Mouse (Mus musculus) embryonic facial prominence, embryonic 13.5 days (tissue): ENCODE measurements around the gene Apol7a. TPM values are rescaled to one million over a fixed set of nuclear protein-coding genes. Genes with fewer than 3 reads are reported as not detected.
"Not testable (repeated sequence)": the region's sequence is repeated elsewhere in the genome, so short reads cannot be mapped to it uniquely, and the experiment has no call there.

Experiments used
- ATAC-seq: fragments of 200-750 bp; cut with Nextera tagmentation; 2 replicates; pipeline ENCODE4 v1.8.0; 2017; ENCODE audit warnings: low read depth; ENCODE audit not compliant: insufficient number of reproducible peaks, insufficient read depth, low FRiP score, low TSS enrichment
- H3K27ac ChIP-seq: fragments of 300-500 bp; sonication (generic); 2 replicates; pipeline ENCODE4 v1.5.1; 2015; ENCODE audit warnings: moderate library complexity, mild to moderate bottlenecking, inconsistent platforms
- H3K27me3 ChIP-seq: fragments of 300-500 bp; sonication (generic); 2 replicates; pipeline ENCODE4 v1.6.1; 2015; ENCODE audit warnings: mild to moderate bottlenecking, inconsistent platforms
- H3K36me3 ChIP-seq: fragments of 300-500 bp; sonication (generic); 2 replicates; pipeline ENCODE4 v1.6.1; 2015; ENCODE audit warnings: mild to moderate bottlenecking, inconsistent platforms
- H3K4me1 ChIP-seq: fragments of 300-500 bp; sonication (generic); 2 replicates; pipeline ENCODE4 v1.6.1; 2015; ENCODE audit warnings: inconsistent platforms
- H3K4me2 ChIP-seq: fragments of 300-500 bp; sonication (generic); 2 replicates; pipeline ENCODE4 v1.6.1; 2015; ENCODE audit warnings: moderate library complexity, mild to moderate bottlenecking, inconsistent platforms
- H3K4me3 ChIP-seq: fragments of 300-500 bp; sonication (generic); 2 replicates; pipeline ENCODE4 v1.5.1; 2015; ENCODE audit warnings: mild to moderate bottlenecking, inconsistent platforms
- H3K9ac ChIP-seq: fragments of 300-500 bp; sonication (generic); 2 replicates; pipeline ENCODE4 v1.6.1; 2015; ENCODE audit warnings: mild to moderate bottlenecking, inconsistent platforms
- H3K9me3 ChIP-seq: fragments of 300-500 bp; sonication (generic); 2 replicates; pipeline ENCODE4 v1.6.1; 2016; ENCODE audit warnings: inconsistent platforms
- WGBS: fragments of 180-500 bp; shearing (Covaris S2); methylation state at CpG from one replicate; pipeline ENCODE4 v1.1.7; 2015; ENCODE audit warnings: mixed read lengths; 5-methylcytosine and 5-hydroxymethylcytosine counted together
- polyA plus RNA-seq: library from polyadenylated mRNA; unstranded; fragments of >200 nt; fragmentation: Nextera tagmentation; extraction: Ambion mirVana; gene quantifications from 2 replicates; pipeline ENCODE4 v1.2.1, GENCODE M21; 2015

Apol7a gene
- polyA plus RNA-seq, 1 experiment from 2014 or later: not detected

DNA sequence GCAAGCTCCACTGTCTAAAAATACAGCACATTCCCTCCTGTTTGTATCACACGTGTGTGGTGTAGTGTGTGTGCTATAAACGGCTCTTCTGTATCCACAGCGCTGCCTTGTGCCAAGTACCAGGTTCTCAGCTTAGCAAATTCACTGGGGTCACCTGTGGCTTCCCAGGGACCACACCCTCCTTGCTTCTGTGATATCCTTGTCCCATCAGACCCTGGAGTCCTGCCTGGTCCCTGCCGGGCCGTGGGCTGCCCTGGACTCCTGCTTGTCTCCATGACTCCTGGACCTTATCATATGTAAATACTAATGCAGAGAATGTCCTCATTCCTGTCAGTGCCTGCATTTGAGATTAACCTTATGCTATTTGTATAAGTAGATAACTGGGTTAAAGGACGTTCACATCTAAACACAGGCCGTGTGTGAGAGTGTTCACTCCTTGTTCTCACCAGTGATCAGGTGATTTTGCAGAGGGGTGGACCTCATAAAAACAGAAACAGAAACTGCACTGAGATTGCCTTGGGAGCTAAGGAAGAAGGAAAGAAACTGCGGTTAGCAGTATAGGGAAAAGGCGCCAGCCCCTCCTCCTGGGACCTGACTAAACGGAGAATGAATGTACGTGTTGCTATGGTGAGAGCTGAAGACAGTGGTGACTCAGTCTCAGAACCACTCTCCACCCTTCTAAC lies 1.3 kb downstream of the Apol7a start:
- H3K36me3 ChIP-seq, H3K27me3 ChIP-seq, H3K27ac ChIP-seq, ATAC-seq, H3K4me3 ChIP-seq, H3K4me1 ChIP-seq, H3K4me2 ChIP-seq, H3K9me3 ChIP-seq, H3K9ac ChIP-seq: not testable (repeated sequence)
- 78% methylated on average over 11 of the region's 11 CpGs for WGBS

- H3K9me3 ChIP-seq, H3K9ac ChIP-seq, H3K4me3 ChIP-seq, H3K4me1 ChIP-seq, ATAC-seq, H3K27me3 ChIP-seq, H3K27ac ChIP-seq, H3K36me3 ChIP-seq, H3K4me2 ChIP-seq: not testable (repeated sequence)
- WGBS: 49% methylated on average over 3 of the region's 3 CpGs
These were observed 5.1 kb downstream of the Apol7a start for GRCm38 (mm10) chr15:77393832-77394231.

DNA sequence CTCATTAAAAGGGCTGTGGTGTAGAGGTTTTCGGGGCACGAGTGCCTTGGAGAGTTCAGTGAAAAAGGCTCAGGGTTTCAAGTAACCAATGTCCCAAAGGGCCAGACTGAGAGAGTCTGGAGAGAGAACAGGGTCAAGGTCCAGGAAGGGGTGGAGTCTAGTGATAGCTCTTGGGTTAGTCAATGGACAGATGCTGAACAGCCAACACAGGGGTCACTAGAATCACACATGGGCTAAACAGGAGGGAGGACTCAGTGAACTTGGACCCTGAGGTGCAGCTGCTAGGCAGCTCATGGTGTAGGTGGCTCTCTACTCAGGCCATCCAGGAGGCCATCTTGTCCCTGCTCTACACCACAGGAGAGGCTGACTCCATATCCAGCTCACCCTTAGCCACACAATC lies 11.4 kb downstream of the Apol7a start:
- no peak overlapping the region for H3K4me2 ChIP-seq
- no peak for ATAC-seq
- no peaks in the 10 kb centered on the region for H3K27me3 ChIP-seq
- WGBS: 78% methylated on average over 2 of the region's 2 CpGs
- no peak overlapping the region for H3K27ac ChIP-seq
- no peaks in the 10 kb centered on the region for H3K9me3 ChIP-seq
- no peaks in the 10 kb centered on the region for H3K36me3 ChIP-seq
- H3K9ac ChIP-seq: no peak overlapping the region
- H3K4me3 ChIP-seq: no peak overlapping the region
- H3K4me1 ChIP-seq: no peaks in the 10 kb centered on the region

DNA sequence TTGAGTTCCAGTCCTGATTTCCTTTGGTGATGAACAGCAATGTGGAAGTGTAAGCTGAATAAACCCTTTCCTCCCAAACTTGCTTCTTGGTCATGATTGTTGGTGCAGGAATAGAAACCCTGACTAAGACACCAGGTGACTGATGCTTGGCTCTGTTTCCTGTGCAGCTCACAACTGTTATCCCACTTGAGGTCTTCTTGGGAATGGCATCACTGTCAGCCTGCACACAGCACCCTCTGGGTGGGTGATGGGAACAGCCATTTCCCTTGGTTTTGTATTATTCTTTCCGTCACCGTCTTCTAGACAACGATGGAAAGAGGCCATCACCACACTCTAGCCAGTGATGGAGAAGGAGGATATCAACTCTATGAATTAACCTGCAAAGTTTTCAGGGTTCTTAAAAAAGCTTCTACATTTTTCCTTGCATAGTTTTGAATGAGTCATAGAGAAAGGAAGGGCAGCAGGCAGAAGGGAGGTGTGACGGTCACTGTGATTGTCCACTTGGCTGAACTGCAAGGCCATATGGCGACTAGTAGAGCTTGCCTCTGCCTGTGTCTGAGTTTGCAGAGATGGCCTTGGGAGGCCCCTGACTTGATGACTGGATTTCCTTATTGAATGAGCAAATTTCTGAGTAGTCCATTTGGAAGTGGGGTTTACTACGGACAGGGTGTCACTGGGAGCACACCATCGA lies 14.4 kb downstream of the Apol7a start:
- Histone ChIP-seq H3K9me3 (no peaks in the 10 kb centered on the region), H3K4me1 (no peaks in the 10 kb centered on the region), H3K27ac (no peak overlapping the region), H3K27me3 (no peaks in the 10 kb centered on the region), H3K4me2 (no peak overlapping the region), H3K9ac (no peak overlapping the region), H3K4me3 (no peak overlapping the region), H3K36me3 (no peaks in the 10 kb centered on the region)
- ATAC-seq: no peak
- WGBS: 89% methylated on average over 7 of the region's 7 CpGs

DNA sequence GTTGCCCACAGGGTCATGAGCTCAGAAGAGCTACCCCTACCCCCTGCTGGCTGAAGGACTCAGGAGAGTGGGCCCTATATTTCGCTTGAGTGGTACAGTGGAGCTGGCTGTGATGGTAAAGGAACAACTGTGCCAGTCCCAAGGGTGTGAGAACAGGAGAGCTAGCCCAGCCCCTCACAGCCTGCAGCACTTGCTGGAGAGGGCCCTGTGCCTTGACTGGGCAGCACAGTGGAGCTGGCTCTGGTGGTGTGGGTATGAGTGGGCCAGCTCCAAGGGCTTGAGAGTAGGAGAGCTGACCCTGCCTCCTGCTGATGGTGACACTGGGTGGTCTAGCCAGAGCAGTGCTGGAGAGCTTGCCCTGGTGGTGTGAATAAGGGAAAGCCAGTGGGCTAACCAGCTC lies 16.0 kb downstream of the Apol7a start:
- H3K27ac ChIP-seq: no peak overlapping the region
- no peaks in the 10 kb centered on the region for H3K9me3 ChIP-seq
- 69% methylated on average over 1 of the region's 1 CpGs for WGBS
- H3K4me2 ChIP-seq: no peak overlapping the region
- H3K36me3 ChIP-seq: no peaks in the 10 kb centered on the region
- no peak overlapping the region for H3K9ac ChIP-seq
- H3K27me3 ChIP-seq: no peaks in the 10 kb centered on the region
- no peak overlapping the region for H3K4me3 ChIP-seq
- H3K4me1 ChIP-seq: no peaks in the 10 kb centered on the region
- ATAC-seq: 0 out of 2 replicates have a peak, but pooled peaks have one; percentile 52

GRCm38 (mm10) chr15:77382271-77382850 lies 16.5 kb downstream of the Apol7a start:
- no peaks in the 10 kb centered on the region for H3K36me3 ChIP-seq
- no peak overlapping the region for H3K9ac ChIP-seq
- no peaks in the 10 kb centered on the region for H3K27me3 ChIP-seq
- WGBS: 85% methylated on average over 11 of the region's 11 CpGs
- no peak for ATAC-seq
- no peak overlapping the region for H3K27ac ChIP-seq
- H3K4me2 ChIP-seq: no peak overlapping the region
- H3K4me3 ChIP-seq: no peak overlapping the region
- H3K4me1 ChIP-seq: no peaks in the 10 kb centered on the region
- H3K9me3 ChIP-seq: no peaks in the 10 kb centered on the region

GRCm38 (mm10) chr15:77381481-77381880 lies 17.4 kb downstream of the Apol7a start:
- 77% methylated on average over 6 of the region's 6 CpGs for WGBS
- no peaks in the 10 kb centered on the region for H3K9me3 ChIP-seq
- no peaks in the 10 kb centered on the region for H3K27me3 ChIP-seq
- no peak overlapping the region for H3K27ac ChIP-seq
- no peak overlapping the region for H3K4me2 ChIP-seq
- ATAC-seq: no peak
- no peaks in the 10 kb centered on the region for H3K36me3 ChIP-seq
- no peaks in the 10 kb centered on the region for H3K4me1 ChIP-seq
- no peak overlapping the region for H3K4me3 ChIP-seq
- H3K9ac ChIP-seq: no peak overlapping the region

- Histone ChIP-seq H3K9ac (no peak overlapping the region), H3K4me2 (no peak overlapping the region), H3K4me1 (no peaks in the 10 kb centered on the region), H3K27me3 (no peaks in the 10 kb centered on the region), H3K9me3 (no peaks in the 10 kb centered on the region), H3K4me3 (no peak overlapping the region), H3K27ac (no peak overlapping the region), H3K36me3 (no peaks in the 10 kb centered on the region)
- ATAC-seq: no peak
- 33% methylated on average over 4 of the region's 4 CpGs for WGBS
These were observed 19.0 kb downstream of the Apol7a start for GRCm38 (mm10) chr15:77379921-77380320.

DNA sequence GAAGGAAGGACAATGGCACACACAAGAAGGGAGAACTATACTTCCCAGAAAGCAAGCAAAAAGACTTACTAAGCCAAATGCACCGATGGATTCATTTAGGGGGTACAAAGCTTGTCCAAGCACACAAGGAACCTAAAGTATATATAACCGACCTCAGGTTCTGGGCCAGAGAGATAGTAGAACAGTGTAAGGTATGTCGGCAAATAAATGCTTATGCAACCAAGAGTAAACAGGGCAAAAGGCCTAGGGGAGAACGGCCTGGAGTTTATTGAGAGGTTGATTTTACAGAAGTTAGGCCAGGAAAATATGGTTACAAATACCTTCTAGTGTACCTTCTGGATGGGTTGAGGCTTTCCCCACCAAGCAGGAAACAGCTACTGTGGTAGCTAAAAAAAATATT lies 21.5 kb downstream of the Apol7a start:
- no peaks in the 10 kb centered on the region for H3K36me3 ChIP-seq
- no peak overlapping the region for H3K27ac ChIP-seq
- H3K9ac ChIP-seq: no peak overlapping the region
- no peaks in the 10 kb centered on the region for H3K27me3 ChIP-seq
- ATAC-seq: no peak
- no peaks in the 10 kb centered on the region for H3K9me3 ChIP-seq
- no peak overlapping the region for H3K4me3 ChIP-seq
- H3K4me2 ChIP-seq: no peak overlapping the region
- H3K4me1 ChIP-seq: no peaks in the 10 kb centered on the region
- 94% methylated on average over 4 of the region's 4 CpGs for WGBS

GRCm38 (mm10) chr15:77376920-77377319 lies 22.0 kb downstream of the Apol7a start:
- Histone ChIP-seq H3K4me1 (no peaks in the 10 kb centered on the region), H3K9me3 (no peaks in the 10 kb centered on the region), H3K9ac (no peak overlapping the region), H3K36me3 (no peaks in the 10 kb centered on the region), H3K27me3 (no peaks in the 10 kb centered on the region), H3K27ac (no peak overlapping the region), H3K4me3 (no peak overlapping the region), H3K4me2 (no peak overlapping the region)
- 71% methylated on average over 7 of the region's 7 CpGs for WGBS
- ATAC-seq: no peak

GRCm38 (mm10) chr15:77370588-77370987 lies 28.3 kb downstream of the Apol7a start:
- Histone ChIP-seq H3K9me3 (no peaks in the 10 kb centered on the region), H3K4me3 (no peak overlapping the region), H3K4me2 (no peak overlapping the region), H3K9ac (no peak overlapping the region), H3K36me3 (no peaks in the 10 kb centered on the region), H3K27ac (no peak overlapping the region), H3K27me3 (no peaks in the 10 kb centered on the region), H3K4me1 (peaks cover 31% of the 10 kb centered on the region)
- WGBS: 88% methylated on average over 8 of the region's 8 CpGs
- ATAC-seq: no peak

DNA sequence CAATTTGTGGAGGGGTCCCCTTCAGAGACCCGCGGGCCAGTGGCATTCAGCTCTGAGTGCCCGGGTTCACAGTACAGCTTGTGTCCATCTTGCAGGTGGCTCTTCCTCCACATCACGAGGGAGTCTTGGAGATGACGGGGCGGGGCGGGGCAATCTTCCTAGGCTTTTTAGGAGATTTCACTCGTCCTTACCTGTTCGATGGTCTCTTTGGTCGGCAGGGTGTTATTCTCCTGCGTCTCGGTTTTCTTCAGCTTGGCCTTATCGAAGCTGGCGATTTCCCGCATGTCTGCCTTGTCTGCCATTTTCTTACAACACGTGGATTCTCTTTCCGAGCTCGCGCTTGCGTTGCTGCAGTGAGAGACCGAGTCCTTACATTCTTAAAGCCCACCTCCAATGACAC lies 28.9 kb downstream of the Apol7a start:
- no peak for ATAC-seq
- Histone ChIP-seq H3K4me3 (no peak overlapping the region), H3K4me1 (peaks cover 37% of the 10 kb centered on the region)

More for the DNA sequence above, 28.9 kb downstream of the Apol7a start:
- Histone ChIP-seq H3K27me3 (no peaks in the 10 kb centered on the region), H3K36me3 (no peaks in the 10 kb centered on the region), H3K9me3 (no peaks in the 10 kb centered on the region), H3K27ac (no peak overlapping the region), H3K4me2 (no peak overlapping the region), H3K9ac (no peak overlapping the region)
- WGBS: 94% methylated on average over 21 of the region's 21 CpGs
